Comparison of ENCODE assay signal across 25 mouse cellular contexts in the genomic region with DNA sequence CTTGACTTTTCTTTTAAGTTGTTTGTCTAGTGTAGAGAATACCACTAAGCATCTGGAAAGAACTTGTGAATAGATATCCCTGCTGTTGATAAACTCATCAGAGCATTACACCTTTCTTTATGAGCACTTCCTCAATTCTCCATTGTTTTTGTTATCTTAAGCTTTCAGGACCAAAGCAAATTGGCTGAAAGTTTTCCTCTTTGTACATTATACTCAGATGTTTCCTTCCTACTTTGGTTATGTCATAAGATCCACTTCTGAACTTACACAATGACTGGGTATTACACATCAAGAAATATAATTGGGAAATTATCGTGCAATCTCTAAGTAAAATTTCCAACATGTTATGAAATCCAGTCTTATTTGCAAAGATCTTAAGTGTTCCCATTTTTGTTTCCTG. TPM values are rescaled to one million over a fixed set of nuclear protein-coding genes. Genes with fewer than 3 reads are reported as not detected.
DNase-seq lines count a peak whose midpoint lies in the region; ATAC-seq and TF ChIP-seq lines count a peak whose summit lies in the region.
"Had no signal": no experiment of that assay in that cellular context is flagged by ENCODE, and none has a peak within 500 bp of the region (broad histone marks: within the 10 kb centered on the region; RNA-seq: fewer than 3 reads in every experiment).

No protein-coding gene starts in this region.

- no peaks in the 10 kb centered on the region for H3K27me3 ChIP-seq in liver, postnatal 0 days (ENCODE audit: insufficient read depth, low read length)
- H3K27me3 ChIP-seq in liver, embryonic 11.5 days (replicated peaks; ENCODE audit: control insufficient read depth, insufficient read depth, low read length) = no peaks in the 10 kb centered on the region
- peaks cover 0 to 1% of the 10 kb centered on the region in 2 experiments; a peak in 1 of 4 replicates for H3K27me3 ChIP-seq in MEL (ENCODE audit: control insufficient read depth in 1 of 2, insufficient read depth in 2 of 2, low read length in 2 of 2)
- H3K27me3 ChIP-seq: embryonic facial prominence, embryonic 15.5 days; hindbrain, embryonic 13.5 days; limb, embryonic 13.5 days; lung, embryonic 15.5 days; megakaryocyte, embryonic 14.5 days; midbrain, embryonic 13.5 days; stomach, embryonic 15.5 days had no signal

- TF ChIP-seq EP300 in liver, postnatal 0 days (IDR thresholded peaks at IDR 0.05; ENCODE audit: low read depth) = peak; percentile 84
- peak; percentile 90 to 95 for TF ChIP-seq EP300 in MEL (IDR thresholded peaks at IDR 0.05; ENCODE audit: low read depth in 1 of 2, low read length in 2 of 2)

- no peak for DNase-seq in liver, postnatal 0 days
- DNase-seq in liver, embryonic 11.5 days (ENCODE audit: low spot score) = no peak
- DNase-seq in MEL (ENCODE audit: low read depth, low spot score) = peak; percentile 69
- no peak for DNase-seq in right cerebral cortex, adult 18-20 months
- DNase-seq in spleen, postnatal 10 days (ENCODE audit: low spot score in 2 of 2) = no peak
- no peak for DNase-seq in cerebellum, adult 8-10 months
- DNase-seq: cerebellum, adult 11-12 months; cerebellum, postnatal 36 days; heart, postnatal 14 days; kidney, adult 18-20 months; layer of hippocampus, adult 9-11 months; thymus, postnatal 25 days had no signal

- TF ChIP-seq POLR2A in MEL (IDR thresholded peaks at IDR 0.05; ENCODE audit: control insufficient read depth in 1 of 2, insufficient read depth in 1 of 2, low read depth in 1 of 2, low read length in 2 of 2, poor library complexity in 1 of 2) = no peak
- TF ChIP-seq POLR2A in bone marrow macrophage, adult 2 months (IDR thresholded peaks at IDR 0.05; ENCODE audit: borderline replicate concordance, low read depth, low read length) = no peak

- no peaks in the 10 kb centered on the region for H3K36me3 ChIP-seq in liver, postnatal 0 days (replicated peaks; ENCODE audit: insufficient read depth, low read length)
- H3K36me3 ChIP-seq in liver, embryonic 11.5 days (ENCODE audit: control insufficient read depth, insufficient read depth, low read length) = no peaks in the 10 kb centered on the region
- H3K36me3 ChIP-seq in MEL (ENCODE audit: control insufficient read depth in 1 of 2, insufficient read depth in 2 of 2, low read length in 2 of 2) = peaks cover 0 to 19% of the 10 kb centered on the region in 2 experiments; a peak in 2 of 4 replicates
- H3K36me3 ChIP-seq: embryonic facial prominence, embryonic 15.5 days; heart, embryonic 12.5 days; hindbrain, embryonic 13.5 days; limb, embryonic 13.5 days; lung, embryonic 15.5 days; midbrain, embryonic 13.5 days; stomach, embryonic 15.5 days had no signal

- H3K9ac ChIP-seq in liver, postnatal 0 days (replicated peaks) = no peak overlapping the region
- no peak overlapping the region for H3K9ac ChIP-seq in liver, embryonic 11.5 days (ENCODE audit: low read depth, low read length)
- no peak overlapping the region for H3K9ac ChIP-seq in MEL (ENCODE audit: control insufficient read depth, low read depth, low read length, poor library complexity, severe bottlenecking)
- H3K9ac ChIP-seq: embryonic facial prominence, embryonic 15.5 days; heart, embryonic 12.5 days; hindbrain, embryonic 13.5 days; limb, embryonic 13.5 days; lung, embryonic 15.5 days; midbrain, embryonic 13.5 days; stomach, embryonic 15.5 days had no signal

- no peak for TF ChIP-seq CTCF in liver, postnatal 0 days (IDR thresholded peaks at IDR 0.05; ENCODE audit: low read depth)
- TF ChIP-seq CTCF in MEL (IDR thresholded peaks at IDR 0.05 in 2 of 3, conservative IDR thresholded peaks at IDR 0.05 in 1 of 3; ENCODE audit: control insufficient read depth in 1 of 3, insufficient read depth in 1 of 3, low read depth in 2 of 3, low read length in 3 of 3, poor library complexity in 1 of 3, severe bottlenecking in 1 of 3) = no peak
- no peak for TF ChIP-seq CTCF in bone marrow macrophage, adult 2 months (IDR thresholded peaks at IDR 0.05; ENCODE audit: low read depth, low read length)

- peak; percentile 41 for ATAC-seq in liver, postnatal 0 days
- ATAC-seq in liver, embryonic 11.5 days (replicated peaks; ENCODE audit: low FRiP score) = no peak
- peak; percentile 75 for ATAC-seq in megakaryocyte, adult 5-6 weeks (ENCODE audit: poor library complexity, severe bottlenecking)
- ATAC-seq: forebrain, embryonic 16.5 days; midbrain, embryonic 13.5 days had no signal

- 37% methylated on average over 1 of the region's 1 CpGs for WGBS in liver, postnatal 0 days (ENCODE audit: insufficient replicate concordance)
- WGBS in liver, embryonic 11.5 days = 71% methylated on average over 1 of the region's 1 CpGs

- no peak overlapping the region for H3K4me3 ChIP-seq in liver, postnatal 0 days (ENCODE audit: low read depth, low read length)
- H3K4me3 ChIP-seq in liver, embryonic 11.5 days (ENCODE audit: low read depth, low read length) = no peak overlapping the region
- H3K4me3 ChIP-seq in MEL (ENCODE audit: control insufficient read depth in 1 of 2, insufficient read depth in 1 of 2, low read depth in 2 of 2, low read length in 2 of 2) = no peak overlapping the region
- no peak overlapping the region for H3K4me3 ChIP-seq in bone marrow macrophage, adult 2 months (ENCODE audit: insufficient read depth, low read length)
- H3K4me3 ChIP-seq: embryonic facial prominence, embryonic 15.5 days; heart, embryonic 12.5 days; hindbrain, embryonic 13.5 days; limb, embryonic 13.5 days; lung, embryonic 15.5 days; megakaryocyte, embryonic 14.5 days; midbrain, embryonic 13.5 days; stomach, embryonic 15.5 days had no signal

- peaks cover 9% of the 10 kb centered on the region; the same call in 1 of the 2 replicates for H3K4me1 ChIP-seq in liver, postnatal 0 days (ENCODE audit: insufficient read depth)
- no peaks in the 10 kb centered on the region for H3K4me1 ChIP-seq in liver, embryonic 11.5 days (replicated peaks; ENCODE audit: control insufficient read depth, insufficient read depth, low read length)
- H3K4me1 ChIP-seq in MEL (ENCODE audit: control insufficient read depth in 1 of 2, insufficient read depth in 2 of 2, low read length in 2 of 2) = peaks cover 13 to 15% of the 10 kb centered on the region in 2 experiments; a peak in 3 of 4 replicates
- H3K4me1 ChIP-seq in bone marrow macrophage, adult 2 months (ENCODE audit: control insufficient read depth, insufficient read depth, low read length) = peaks cover 74% of the 10 kb centered on the region
- H3K4me1 ChIP-seq: embryonic facial prominence, embryonic 15.5 days; heart, embryonic 12.5 days; hindbrain, embryonic 13.5 days; limb, embryonic 13.5 days; lung, embryonic 15.5 days; midbrain, embryonic 13.5 days; stomach, embryonic 15.5 days had no signal

- H3K79me2 ChIP-seq in MEL (ENCODE audit: control insufficient read depth, insufficient read depth, low read length, poor library complexity) = no peaks in the 10 kb centered on the region

- H3K27ac ChIP-seq in liver, postnatal 0 days (ENCODE audit: low read depth) = no peak overlapping the region
- H3K27ac ChIP-seq in liver, embryonic 11.5 days (ENCODE audit: low read depth, low read length) = no peak overlapping the region
- H3K27ac ChIP-seq in MEL (ENCODE audit: control insufficient read depth, low read depth, low read length) = no peak overlapping the region
- H3K27ac ChIP-seq in bone marrow macrophage, adult 2 months (ENCODE audit: insufficient read depth, low read depth, low read length) = peak overlapping the region; percentile 100
- H3K27ac ChIP-seq: embryonic facial prominence, embryonic 15.5 days; hindbrain, embryonic 13.5 days; kidney, postnatal 0 days; limb, embryonic 13.5 days; lung, embryonic 15.5 days; midbrain, embryonic 13.5 days; stomach, embryonic 15.5 days had no signal

- no peaks in the 10 kb centered on the region for H3K9me3 ChIP-seq in liver, postnatal 0 days (ENCODE audit: low read length)
- no peaks in the 10 kb centered on the region for H3K9me3 ChIP-seq in liver, embryonic 11.5 days (ENCODE audit: control insufficient read depth, low read length)
- H3K9me3 ChIP-seq in MEL (replicated peaks; ENCODE audit: insufficient read depth, low read length) = no peaks in the 10 kb centered on the region
- H3K9me3 ChIP-seq: embryonic facial prominence, embryonic 15.5 days; heart, embryonic 12.5 days; hindbrain, embryonic 13.5 days; limb, embryonic 13.5 days; lung, embryonic 15.5 days; midbrain, embryonic 13.5 days; stomach, embryonic 15.5 days had no signal

- no peak for TF ChIP-seq RAD21 in MEL (IDR thresholded peaks at IDR 0.05; ENCODE audit: low read depth, low read length)

- 0 out of 2 replicates have a peak overlapping the region, but pooled peaks have one; percentile 8 for H3K4me2 ChIP-seq in liver, postnatal 0 days (ENCODE audit: low read depth, low read length)
- no peak overlapping the region for H3K4me2 ChIP-seq in liver, embryonic 11.5 days
- H3K4me2 ChIP-seq: embryonic facial prominence, embryonic 15.5 days; heart, embryonic 12.5 days; hindbrain, embryonic 13.5 days; limb, embryonic 13.5 days; lung, embryonic 15.5 days; midbrain, embryonic 13.5 days; stomach, embryonic 15.5 days had no signal

TF ChIP-seq in MEL, 35 proteins besides CTCF, POLR2A, EP300 and RAD21 (continues in another document):
- TF ChIP-seq MAFK (IDR thresholded peaks at IDR 0.05; ENCODE audit: borderline replicate concordance, low read depth, low read length) (no peak), SIN3A (IDR thresholded peaks at IDR 0.05; ENCODE audit: low read length) (0 out of 2 replicates have a peak, but pooled peaks have one; percentile 17), GATA1 (IDR thresholded peaks at IDR 0.05; ENCODE audit: low read depth, low read length) (peak; percentile 95), MXI1 (IDR thresholded peaks at IDR 0.05; ENCODE audit: low read depth, low read length) (no peak)

RNA-seq across cellular contexts. Expression of gene Lyz1, which starts 9.0 kb away (rescaled TPM):
- 0.42 and 0.85 TPM in 2 replicates for polyA plus RNA-seq in liver, postnatal 0 days (2015; fragmentation: Nextera tagmentation; extraction: Ambion mirVana)
- polyA plus RNA-seq in liver, embryonic 11.5 days (2014; fragmentation: Nextera tagmentation; extraction: Ambion mirVana) = not detected in 2 replicates
- not detected in 2 replicates for total RNA-seq in MEL (2012; rRNA removed)
- not detected for polyA plus RNA-seq in MEL (2012; ENCODE audit: insufficient read depth in 1 of 2, insufficient read length in 2 of 2, low read depth in 1 of 2, low replicate concordance in 2 of 2, missing spikeins in 1 of 2)
- 90.7 and 94.4 TPM in 2 replicates for polyA plus RNA-seq in bone marrow macrophage, adult 2 months (2012; ENCODE audit: insufficient read depth, insufficient read length, missing spikeins)
- 10.3 and 15.7 TPM in 2 replicates for total RNA-seq in megakaryocyte, adult 5-6 weeks (2015)
- total RNA-seq in megakaryocyte, adult 5-6 weeks (2017) = 9.5 and 10.7 TPM in 2 replicates
- polyA plus RNA-seq: forebrain, embryonic 16.5 days; hindbrain, embryonic 13.5 days; midbrain, embryonic 13.5 days; neural tube, embryonic 11.5 days had no signal

RNA-seq across cellular contexts. Expression of gene Lyz2, which starts 19.6 kb away (rescaled TPM):
- 542 and 556 TPM in 2 replicates for polyA plus RNA-seq in liver, postnatal 0 days (2015; fragmentation: Nextera tagmentation; extraction: Ambion mirVana)
- 86.2 and 92.6 TPM in 2 replicates for polyA plus RNA-seq in liver, embryonic 11.5 days (2014; fragmentation: Nextera tagmentation; extraction: Ambion mirVana)
- total RNA-seq in MEL (2012; rRNA removed) = not detected in 2 replicates
- not detected for polyA plus RNA-seq in MEL (2012; ENCODE audit: insufficient read depth in 1 of 2, insufficient read length in 2 of 2, low read depth in 1 of 2, low replicate concordance in 2 of 2, missing spikeins in 1 of 2)
- 36,853 and 37,625 TPM in 2 replicates for polyA plus RNA-seq in bone marrow macrophage, adult 2 months (2012; ENCODE audit: insufficient read depth, insufficient read length, missing spikeins)
- total RNA-seq in megakaryocyte, adult 5-6 weeks (2015) = 25,165 and 27,808 TPM in 2 replicates
- 22,947 and 27,911 TPM in 2 replicates for total RNA-seq in megakaryocyte, adult 5-6 weeks (2017)

Comparison
In these comparisons a context has a peak if more than half of its experiments do, and no peak if none do; other contexts are left out.
1. RNA of gene Lyz1, which starts 9.0 kb away (polyA plus RNA-seq): 90.7 to 94.4 TPM in bone marrow macrophage, adult 2 months; 0.42 to 0.85 TPM in liver, postnatal 0 days, not detected in liver, embryonic 11.5 days and not detected in MEL; every median in the first group is over 10 times any median in the second.
2. RNA of gene Lyz2, which starts 19.6 kb away (polyA plus RNA-seq): 36,853 to 37,625 TPM in bone marrow macrophage, adult 2 months, 542 to 556 TPM in liver, postnatal 0 days and 86.2 to 92.6 TPM in liver, embryonic 11.5 days; not detected in MEL; every median in the first group is over 10 times any median in the second.